Mouse (Mus musculus) CD4-positive, CD25-positive, alpha-beta regulatory T cell, adult 4 months (primary cell): ENCODE results near the gene Fuom. TPM values are rescaled to one million over a fixed set of nuclear protein-coding genes. Genes with fewer than 3 reads are reported as not detected.
A peak's percentile ranks its signal among the peaks of the same experiment; 100 is the strongest.

Experiments
- ATAC-seq: one replicate; pipeline ENCODE4 v1.8.0; 2017
- polyA plus RNA-seq, 2 experiments: library from polyadenylated mRNA; unstranded; fragments of 100-300 nt; shearing (Covaris generic); gene quantifications; one replicate each; pipeline ENCODE4 v1.2.1; 2017

Gene Fuom
- polyA plus RNA-seq, 2 experiments from 2014 or later = 6.0 to 7.6 TPM

DNA sequence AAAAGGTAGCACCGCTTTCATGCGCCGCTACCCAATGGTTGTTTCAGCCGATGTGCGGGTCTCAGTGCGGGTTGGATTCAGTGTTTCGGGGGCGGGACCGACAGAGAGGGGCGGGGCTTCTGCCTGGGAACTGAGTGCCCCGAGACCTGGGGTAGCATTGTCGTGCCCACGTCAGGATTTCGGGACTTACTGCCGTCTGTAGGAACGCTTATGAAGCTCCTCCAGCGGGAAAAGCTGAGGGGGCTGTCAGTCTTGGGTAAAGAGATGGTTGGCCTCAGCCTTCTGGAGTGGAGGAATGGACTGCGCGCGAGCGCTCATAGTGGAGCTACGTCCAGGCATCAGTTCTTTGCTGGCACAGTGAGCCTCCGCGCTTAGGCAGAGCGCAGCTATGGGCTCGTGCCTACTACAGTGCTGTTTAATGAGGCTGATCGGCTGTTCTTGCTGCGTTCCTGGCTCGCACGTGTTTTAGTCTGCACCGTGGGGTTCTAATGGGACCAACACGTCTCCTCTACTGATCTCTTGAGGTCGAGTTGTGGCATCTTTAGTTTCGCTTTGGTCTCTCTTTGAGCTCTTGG, 53.0 kb downstream of the Fuom start:
- ATAC-seq = peak; percentile 53

GRCm38 (mm10) chr7:140048361-140049114, 53.7 kb downstream of the Fuom start, which contains the start of gene Msx3:
Gene Msx3 (minus strand): TSS chr7:140049089.
- ATAC-seq = peak; percentile 5

GRCm38 (mm10) chr7:140047811-140048311, 54.4 kb downstream of the Fuom start:
- no peak for ATAC-seq

Other genes with a start within 250 kb of the Fuom start
- under 1 TPM; 0.44 to 0.58 TPM for gene Kndc1, start 207.7 kb downstream of the Fuom start, polyA plus RNA-seq
- gene Utf1, start 158.7 kb downstream of the Fuom start, polyA plus RNA-seq = 1 to 10 TPM; 3.7 to 6.1 TPM
- 1 to 10 TPM in 1 of 2 experiments, under 1 TPM in 1; 0.46 to 1.6 TPM for gene 6430531B16Rik, start 123.7 kb downstream of the Fuom start, polyA plus RNA-seq
- gene Adam8, start 109.9 kb downstream of the Fuom start, polyA plus RNA-seq = 10 to 100 TPM; 14.0 to 17.8 TPM
- gene Zfp511, start 66.0 kb downstream of the Fuom start, polyA plus RNA-seq = 10 to 100 TPM; 28.8 to 33.0 TPM
- 10 to 100 TPM; 29.2 to 52.0 TPM for gene Tubgcp2, start 65.8 kb downstream of the Fuom start, polyA plus RNA-seq
- gene Msx3, start 53.4 kb downstream of the Fuom start, polyA plus RNA-seq = under 1 TPM in 1 of 2 experiments, not detected in 1; 0.20 TPM
- not detected for gene Caly, start 19.9 kb downstream of the Fuom start, polyA plus RNA-seq
- gene Prap1, start 9.0 kb downstream of the Fuom start, polyA plus RNA-seq = not detected
- 1 to 10 TPM; 2.4 to 3.7 TPM for gene Paox, start 13.4 kb upstream of the Fuom start, polyA plus RNA-seq
- 10 to 100 TPM; 69.1 to 90.2 TPM for gene Echs1, start 14.0 kb upstream of the Fuom start, polyA plus RNA-seq
- gene Mtg1, start 35.1 kb upstream of the Fuom start, polyA plus RNA-seq = 10 to 100 TPM; 28.7 to 33.1 TPM
- not detected for gene Sprn, start 52.4 kb upstream of the Fuom start, polyA plus RNA-seq
- not detected for gene Olfr522, start 62.3 kb upstream of the Fuom start, polyA plus RNA-seq
- not detected for gene Olfr523, start 70.8 kb upstream of the Fuom start, polyA plus RNA-seq
- gene Olfr524, start 103.5 kb upstream of the Fuom start, polyA plus RNA-seq = not detected
- not detected for gene Cd163l1, start 115.8 kb upstream of the Fuom start, polyA plus RNA-seq
- gene 5830411N06Rik, start 144.8 kb upstream of the Fuom start, polyA plus RNA-seq = under 1 TPM; 0.25 to 0.66 TPM
- gene Olfr525, start 218.4 kb upstream of the Fuom start, polyA plus RNA-seq = under 1 TPM; 0.20 to 0.35 TPM
- gene Olfr527, start 231.6 kb upstream of the Fuom start, polyA plus RNA-seq = not detected